Mouse (Mus musculus): ENCODE data around the gene Glt6d1. TPM values are rescaled to one million over a fixed set of nuclear protein-coding genes. Genes with fewer than 3 reads are reported as not detected.

Glt6d1 gene
- polyA plus RNA-seq, 1 experiment from 2014 or later = not detected

Other genes starting within 250 kb of the Glt6d1 start
- gene Mamdc4, start 241.0 kb downstream of the Glt6d1 start, polyA plus RNA-seq (2015; fragmentation: Nextera tagmentation; extraction: Ambion mirVana) = 3.2 and 6.8 TPM in 2 replicates
- 190 and 193 TPM in 2 replicates for gene Phpt1, start 240.6 kb downstream of the Glt6d1 start, polyA plus RNA-seq (2015; fragmentation: Nextera tagmentation; extraction: Ambion mirVana)
- 3.5 and 5.7 TPM in 2 replicates for gene Ajm1, start 234.1 kb downstream of the Glt6d1 start, polyA plus RNA-seq (2015; fragmentation: Nextera tagmentation; extraction: Ambion mirVana)
- gene Rabl6, start 207.3 kb downstream of the Glt6d1 start, polyA plus RNA-seq (2015; fragmentation: Nextera tagmentation; extraction: Ambion mirVana) = 67.2 and 75.9 TPM in 2 replicates
- gene Ccdc183, start 198.2 kb downstream of the Glt6d1 start, polyA plus RNA-seq (2015; fragmentation: Nextera tagmentation; extraction: Ambion mirVana) = 0.24 and 0.47 TPM in 2 replicates
- 27.5 and 32.3 TPM in 2 replicates for gene Tmem141, start 193.8 kb downstream of the Glt6d1 start, polyA plus RNA-seq (2015; fragmentation: Nextera tagmentation; extraction: Ambion mirVana)
- 1.1 and 1.8 TPM in 2 replicates for gene Fcna, start 187.8 kb downstream of the Glt6d1 start, polyA plus RNA-seq (2015; fragmentation: Nextera tagmentation; extraction: Ambion mirVana)
- gene Lcn8, start 162.7 kb downstream of the Glt6d1 start, polyA plus RNA-seq (2015; fragmentation: Nextera tagmentation; extraction: Ambion mirVana) = not detected in 2 replicates
- gene Lcn5, start 157.9 kb downstream of the Glt6d1 start, polyA plus RNA-seq (2015; fragmentation: Nextera tagmentation; extraction: Ambion mirVana) = not detected in 2 replicates
- not detected in 2 replicates for gene Lcn6, start 139.1 kb downstream of the Glt6d1 start, polyA plus RNA-seq (2015; fragmentation: Nextera tagmentation; extraction: Ambion mirVana)
- not detected in 2 replicates for gene Lcn10, start 133.1 kb downstream of the Glt6d1 start, polyA plus RNA-seq (2015; fragmentation: Nextera tagmentation; extraction: Ambion mirVana)
- not detected in 2 replicates for gene Obp2a, start 115.8 kb downstream of the Glt6d1 start, polyA plus RNA-seq (2015; fragmentation: Nextera tagmentation; extraction: Ambion mirVana)
- gene Bmyc, start 109.1 kb downstream of the Glt6d1 start, polyA plus RNA-seq (2015; fragmentation: Nextera tagmentation; extraction: Ambion mirVana) = 98.4 and 100 TPM in 2 replicates
- gene Obp2b, start 78.8 kb downstream of the Glt6d1 start, polyA plus RNA-seq (2015; fragmentation: Nextera tagmentation; extraction: Ambion mirVana) = not detected in 2 replicates
- not detected in 2 replicates for gene Lcn3, start 50.3 kb downstream of the Glt6d1 start, polyA plus RNA-seq (2015; fragmentation: Nextera tagmentation; extraction: Ambion mirVana)
- gene Lcn11, start 38.8 kb downstream of the Glt6d1 start, polyA plus RNA-seq (2015; fragmentation: Nextera tagmentation; extraction: Ambion mirVana) = not detected in 2 replicates
- not detected in 2 replicates for gene Gm13539, start 33.6 kb downstream of the Glt6d1 start, polyA plus RNA-seq (2015; fragmentation: Nextera tagmentation; extraction: Ambion mirVana)
- gene Lcn9, start 7.3 kb upstream of the Glt6d1 start, polyA plus RNA-seq (2015; fragmentation: Nextera tagmentation; extraction: Ambion mirVana) = not detected in 2 replicates
- not detected in 2 replicates for gene Sohlh1, start 31.4 kb upstream of the Glt6d1 start, polyA plus RNA-seq (2015; fragmentation: Nextera tagmentation; extraction: Ambion mirVana)
- 4.4 and 5.9 TPM in 2 replicates for gene Kcnt1, start 47.9 kb upstream of the Glt6d1 start, polyA plus RNA-seq (2015; fragmentation: Nextera tagmentation; extraction: Ambion mirVana)
- gene Camsap1, start 167.4 kb upstream of the Glt6d1 start, polyA plus RNA-seq (2015; fragmentation: Nextera tagmentation; extraction: Ambion mirVana) = 49.6 and 59.1 TPM in 2 replicates
- gene Ubac1, start 205.9 kb upstream of the Glt6d1 start, polyA plus RNA-seq (2015; fragmentation: Nextera tagmentation; extraction: Ambion mirVana) = 93.6 and 104 TPM in 2 replicates